20 mouse cellular contexts compared by ENCODE assay signal in the genomic region with DNA sequence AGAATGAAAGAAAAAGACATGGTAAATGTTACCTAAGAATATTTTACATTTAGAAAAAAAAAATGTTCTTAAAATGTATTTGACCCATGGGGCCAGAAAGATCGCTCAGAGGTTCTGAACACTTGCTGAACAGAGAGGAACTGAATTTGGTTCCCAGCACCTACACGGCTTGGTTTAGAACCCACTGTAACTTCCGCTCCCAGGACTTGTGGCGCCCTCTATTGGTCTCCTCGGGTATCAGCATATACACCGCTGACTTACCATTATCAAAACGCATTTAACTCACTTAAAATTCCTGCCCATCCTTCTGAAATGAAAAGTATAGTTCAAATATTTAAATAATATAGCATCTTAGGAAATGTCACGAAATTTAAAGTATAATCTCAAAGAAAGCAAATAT. TPM values are rescaled to one million over a fixed set of nuclear protein-coding genes. Genes with fewer than 3 reads are reported as not detected.
DNase-seq lines count a peak whose midpoint lies in the region; ATAC-seq and TF ChIP-seq lines count a peak whose summit lies in the region.
"Had no signal": no experiment of that assay in that cellular context is flagged by ENCODE, and none has a peak within 500 bp of the region (broad histone marks: within the 10 kb centered on the region; RNA-seq: fewer than 3 reads in every experiment).

No protein-coding gene starts in this region.

- H3K9ac ChIP-seq in intestine, postnatal 0 days (ENCODE audit: low read depth, low read length) = no peak overlapping the region
- no peak overlapping the region for H3K9ac ChIP-seq in intestine, embryonic 16.5 days (ENCODE audit: low read depth, low read length)
- H3K9ac ChIP-seq in lung, postnatal 0 days (replicated peaks; ENCODE audit: low read depth) = no peak overlapping the region
- no peak overlapping the region for H3K9ac ChIP-seq in ES-E14 (ENCODE audit: insufficient read depth, low read depth, low read length, poor library complexity, severe bottlenecking)
- H3K9ac ChIP-seq: embryonic facial prominence, embryonic 12.5 days; forebrain, postnatal 0 days; hindbrain, embryonic 14.5 days; lung, embryonic 15.5 days; neural tube, embryonic 13.5 days had no signal

- 93% methylated on average over 8 of the region's 8 CpGs for WGBS in intestine, postnatal 0 days
- 92% methylated on average over 8 of the region's 8 CpGs for WGBS in intestine, embryonic 16.5 days
- WGBS in lung, postnatal 0 days = 75% methylated on average over 8 of the region's 8 CpGs

- in situ Hi-C loops in ES-E14 (cut with MboI; ENCODE audit: low sequenced_read_pairs in 2 of 2, unreplicated experiment in 2 of 2) = no loop called here

- peak; percentile 42 for TF ChIP-seq CTCF in intestine, postnatal 0 days (IDR thresholded peaks at IDR 0.05; ENCODE audit: low read depth)
- peak; percentile 55 for TF ChIP-seq CTCF in lung, postnatal 0 days (IDR thresholded peaks at IDR 0.05)

- H3K9me3 ChIP-seq in intestine, postnatal 0 days (ENCODE audit: control insufficient read depth) = no peaks in the 10 kb centered on the region
- no peaks in the 10 kb centered on the region for H3K9me3 ChIP-seq in intestine, embryonic 16.5 days (ENCODE audit: control insufficient read depth, low read length)
- no peaks in the 10 kb centered on the region for H3K9me3 ChIP-seq in lung, postnatal 0 days (ENCODE audit: low read length)
- no peaks in the 10 kb centered on the region for H3K9me3 ChIP-seq in ES-E14 (ENCODE audit: control insufficient read depth, insufficient read depth, low read depth, low read length)
- H3K9me3 ChIP-seq: embryonic facial prominence, embryonic 12.5 days; lung, embryonic 15.5 days; neural tube, embryonic 13.5 days had no signal

- H3K4me2 ChIP-seq in intestine, postnatal 0 days (replicated peaks; ENCODE audit: low read depth) = no peak overlapping the region
- H3K4me2 ChIP-seq in intestine, embryonic 16.5 days (ENCODE audit: low read depth, low read length) = no peak overlapping the region
- H3K4me2 ChIP-seq in lung, postnatal 0 days (replicated peaks; ENCODE audit: low read depth, low read length) = no peak overlapping the region
- H3K4me2 ChIP-seq: embryonic facial prominence, embryonic 12.5 days; hindbrain, embryonic 14.5 days; neural tube, embryonic 13.5 days had no signal

- H3K4me1 ChIP-seq in intestine, postnatal 0 days (replicated peaks; ENCODE audit: control insufficient read depth, insufficient read depth, low read length) = no peaks in the 10 kb centered on the region
- peaks cover 12% of the 10 kb centered on the region for H3K4me1 ChIP-seq in intestine, embryonic 16.5 days (ENCODE audit: control insufficient read depth, insufficient read depth, low read length)
- H3K4me1 ChIP-seq in lung, postnatal 0 days (ENCODE audit: insufficient read depth, low read depth, low read length) = peaks cover 15% of the 10 kb centered on the region
- H3K4me1 ChIP-seq in ES-E14 (ENCODE audit: control insufficient read depth in 2 of 2, insufficient read depth in 2 of 2, low read length in 2 of 2, poor library complexity in 1 of 2) = no peaks in the 10 kb centered on the region
- peaks cover 33% of the 10 kb centered on the region for H3K4me1 ChIP-seq in brown adipose tissue, adult 24 weeks (ENCODE audit: control insufficient read depth, insufficient read depth, insufficient read length, low read length)

- H3K27ac ChIP-seq in intestine, postnatal 0 days (ENCODE audit: low read depth, low read length) = no peak overlapping the region
- H3K27ac ChIP-seq in intestine, embryonic 16.5 days (ENCODE audit: low read length) = no peak overlapping the region
- H3K27ac ChIP-seq in lung, postnatal 0 days (ENCODE audit: low read length) = no peak overlapping the region
- H3K27ac ChIP-seq in ES-E14 (ENCODE audit: insufficient read depth, low read depth, low read length, poor library complexity, severe bottlenecking) = no peak overlapping the region
- H3K27ac ChIP-seq in brown adipose tissue, adult 24 weeks (replicated peaks; ENCODE audit: low read depth, low read length) = peak overlapping the region; percentile 34; the same call in 1 of the 2 replicates
- H3K27ac ChIP-seq: embryonic facial prominence, embryonic 12.5 days; hindbrain, embryonic 14.5 days; lung, embryonic 15.5 days; neural tube, embryonic 13.5 days had no signal

- no peak for ATAC-seq in intestine, postnatal 0 days
- ATAC-seq in intestine, embryonic 16.5 days = no peak
- no peak for ATAC-seq in lung, postnatal 0 days
- ATAC-seq: forebrain, postnatal 0 days had no signal

- no peak for DNase-seq in lung, postnatal 0 days (ENCODE audit: low spot score)
- no peak for DNase-seq in lung, postnatal 36 days
- no peak for DNase-seq in ES-E14 (ENCODE audit: low read depth, low spot score)
- no peak for DNase-seq in c-Kit-positive CD71-positive TER-119-positive erythroid progenitor cells, embryonic 14.5 days (ENCODE audit: low spot score)
- DNase-seq in right cerebral cortex, adult 18-20 months = no peak
- DNase-seq: adrenal gland, postnatal 10 days; cerebellum, adult 8-10 months; forebrain, postnatal 0 days; heart, adult 11 months; kidney, adult 11 months; kidney, postnatal 25 days; right cerebral cortex, postnatal 4 days had no signal

- no peaks in the 10 kb centered on the region; the same call in 1 of the 2 replicates for H3K36me3 ChIP-seq in intestine, postnatal 0 days (ENCODE audit: control insufficient read depth, insufficient read depth)
- no peaks in the 10 kb centered on the region for H3K36me3 ChIP-seq in intestine, embryonic 16.5 days (ENCODE audit: control insufficient read depth, insufficient read depth, low read length)
- H3K36me3 ChIP-seq in lung, postnatal 0 days (ENCODE audit: insufficient read depth, low read length) = no peaks in the 10 kb centered on the region
- no peaks in the 10 kb centered on the region for H3K36me3 ChIP-seq in ES-E14 (ENCODE audit: control insufficient read depth, insufficient read depth, low read length, poor library complexity, severe bottlenecking)
- H3K36me3 ChIP-seq: embryonic facial prominence, embryonic 12.5 days; lung, embryonic 15.5 days; neural tube, embryonic 13.5 days had no signal

- TF ChIP-seq EP300 in lung, postnatal 0 days (IDR thresholded peaks at IDR 0.05) = no peak

- peaks cover 25% of the 10 kb centered on the region for H3K27me3 ChIP-seq in intestine, postnatal 0 days (replicated peaks; ENCODE audit: control insufficient read depth, insufficient read depth, low read length)
- peaks cover 11% of the 10 kb centered on the region; the same call in 1 of the 2 replicates for H3K27me3 ChIP-seq in intestine, embryonic 16.5 days (replicated peaks; ENCODE audit: control insufficient read depth, insufficient read depth, low read length)
- H3K27me3 ChIP-seq in lung, postnatal 0 days (replicated peaks; ENCODE audit: insufficient read depth, low read length) = no peaks in the 10 kb centered on the region

- H3K4me3 ChIP-seq in intestine, postnatal 0 days (ENCODE audit: low read depth, low read length) = no peak overlapping the region
- H3K4me3 ChIP-seq in intestine, embryonic 16.5 days (ENCODE audit: low read length) = no peak overlapping the region
- H3K4me3 ChIP-seq in lung, postnatal 0 days (ENCODE audit: low read depth, low read length) = no peak overlapping the region
- no peak overlapping the region for H3K4me3 ChIP-seq in ES-E14 (ENCODE audit: insufficient read depth in 1 of 2, low read depth in 1 of 2, low read length in 2 of 2, poor library complexity in 1 of 2, severe bottlenecking in 1 of 2)
- no peak overlapping the region for H3K4me3 ChIP-seq in brown adipose tissue, adult 24 weeks (ENCODE audit: insufficient read depth, low read depth, low read length)
- H3K4me3 ChIP-seq: embryonic facial prominence, embryonic 12.5 days; lung, embryonic 15.5 days; megakaryocyte, embryonic 14.5 days; neural tube, embryonic 13.5 days had no signal

TF ChIP-seq in ES-E14, 5 proteins besides CTCF, POLR2A, EP300 and RAD21:
- TF ChIP-seq MAFK (IDR thresholded peaks at IDR 0.05; ENCODE audit: insufficient read depth, low read depth, low read length) = no peak
- TF ChIP-seq ZC3H11A (IDR thresholded peaks at IDR 0.05; ENCODE audit: borderline replicate concordance, low read depth, low read length) = 0 out of 2 replicates have a peak, but pooled peaks have one; percentile 2
- no peak for TF ChIP-seq ZNF384 (IDR thresholded peaks at IDR 0.05; ENCODE audit: low read depth, low read length)
- TF ChIP-seq HCFC1 (IDR thresholded peaks at IDR 0.05; ENCODE audit: borderline replicate concordance, insufficient read depth, low read length) = no peak
- TF ChIP-seq CHD2 (IDR thresholded peaks at IDR 0.05; ENCODE audit: low read depth, low read length) = no peak

RNA-seq across cellular contexts. Expression of a gene that starts 4.7 kb away (rescaled TPM):
- polyA plus RNA-seq in intestine, postnatal 0 days (2015; fragmentation: Nextera tagmentation; extraction: Ambion mirVana) = 5.2 and 5.4 TPM in 2 replicates
- 7.0 and 8.5 TPM in 2 replicates for polyA plus RNA-seq in intestine, embryonic 16.5 days (2015; fragmentation: Nextera tagmentation; extraction: Ambion mirVana)
- polyA plus RNA-seq in lung, postnatal 0 days (2015; fragmentation: Nextera tagmentation; extraction: Ambion mirVana) = 35.9 and 42.3 TPM in 2 replicates
- total RNA-seq in ES-E14 (2012; rRNA removed) = 1.4 and 2.9 TPM in 2 replicates
- polyA plus RNA-seq in brown adipose tissue, adult 24 weeks (2012; ENCODE audit: insufficient read depth, insufficient read length, missing spikeins) = 18.1 and 23.5 TPM in 2 replicates
